Mouse (Mus musculus) liver, embryonic 16.5 days (tissue): ENCODE results near the gene Lama1. TPM values are rescaled to one million over a fixed set of nuclear protein-coding genes. Genes with fewer than 3 reads are reported as not detected.
"Not testable (repeated sequence)": the region's sequence is repeated elsewhere in the genome, so short reads cannot be mapped to it uniquely, and the experiment has no call there.

Source experiments
- ATAC-seq: fragments of 200-750 bp; cut with Nextera tagmentation; 2 replicates; pipeline ENCODE4 v1.8.0; 2017; ENCODE audit warnings: low read depth, mild to moderate bottlenecking, moderate number of reproducible peaks, moderate library complexity
- H3K27ac ChIP-seq: fragments of 300-500 bp; sonication (generic); 2 replicates; pipeline ENCODE4 v1.5.1; 2014; ENCODE audit warnings: mild to moderate bottlenecking, low read length
- H3K27me3 ChIP-seq: fragments of 300-500 bp; sonication (generic); 2 replicates; pipeline ENCODE4 v1.6.1; 2014; ENCODE audit warnings: low read depth, low read length, mixed read lengths; ENCODE audit not compliant: control insufficient read depth, insufficient read depth
- H3K36me3 ChIP-seq: fragments of 300-500 bp; sonication (generic); 2 replicates; pipeline ENCODE4 v1.6.1; 2014; ENCODE audit warnings: mild to moderate bottlenecking; ENCODE audit not compliant: control insufficient read depth, insufficient read depth
- H3K4me1 ChIP-seq: fragments of 300-500 bp; sonication (generic); 2 replicates; pipeline ENCODE4 v1.6.1; 2014; ENCODE audit warnings: low read depth, low read length, mixed read lengths; ENCODE audit not compliant: control insufficient read depth
- H3K4me2 ChIP-seq: fragments of 300-500 bp; sonication (generic); 2 replicates; pipeline ENCODE4 v1.6.1; 2014; ENCODE audit warnings: low read depth, low read length, mixed read lengths
- H3K4me3 ChIP-seq: fragments of 300-500 bp; sonication (generic); 2 replicates; pipeline ENCODE4 v1.5.1; 2014; ENCODE audit warnings: low read depth, mild to moderate bottlenecking, low read length
- H3K9ac ChIP-seq: fragments of 300-500 bp; sonication (generic); 2 replicates; pipeline ENCODE4 v1.6.1; 2014; ENCODE audit warnings: low read depth, low read length
- H3K9me3 ChIP-seq: fragments of 300-500 bp; sonication (generic); replicated peaks from 2 replicates; pipeline ENCODE4 v1.6.1; 2016; ENCODE audit warnings: low read length; ENCODE audit not compliant: control insufficient read depth
- WGBS: fragments of 180-500 bp; shearing (Covaris S2); extraction: QIAGEN DNeasy Blood & Tissue Kit; methylation state at CpG from one replicate; pipeline ENCODE4 v1.1.7; 2014; ENCODE audit not compliant: insufficient replicate concordance; 5-methylcytosine and 5-hydroxymethylcytosine counted together
- polyA plus RNA-seq: library from polyadenylated mRNA; unstranded; fragments of >200 nt; fragmentation: Nextera tagmentation; extraction: Ambion mirVana; gene quantifications from 2 replicates; pipeline ENCODE4 v1.2.1, GENCODE M21; 2015

The Lama1 gene
- polyA plus RNA-seq, 1 experiment from 2014 or later: 2.0 TPM

DNA sequence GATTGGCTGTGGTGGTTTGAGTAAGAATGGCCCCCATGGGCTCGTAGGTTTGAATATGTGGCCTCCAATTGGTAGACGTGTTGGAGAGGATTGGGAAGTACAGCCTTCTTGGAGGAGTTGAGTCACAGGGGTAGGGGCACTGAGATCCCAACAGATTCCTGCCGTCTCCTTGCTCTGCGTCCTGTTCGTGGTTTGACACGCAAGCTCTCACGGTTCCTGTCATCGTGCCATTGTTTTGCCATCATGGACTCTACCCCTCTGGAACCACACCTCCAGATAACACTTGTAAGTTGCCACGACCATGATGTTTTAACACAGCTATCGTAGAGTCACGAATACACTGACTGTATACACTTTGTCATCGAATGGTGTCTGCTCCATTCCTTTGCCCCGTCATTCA is 141.9 kb downstream of the Lama1 start:
- Histone ChIP-seq H3K9me3 (no peaks in the 10 kb centered on the region), H3K4me2 (no peak overlapping the region), H3K27me3 (no peaks in the 10 kb centered on the region), H3K27ac (no peak overlapping the region), H3K4me3 (no peak overlapping the region), H3K36me3 (no peaks in the 10 kb centered on the region), H3K4me1 (no peaks in the 10 kb centered on the region), H3K9ac (no peak overlapping the region)
- WGBS: 63% methylated on average over 13 of the region's 13 CpGs
- ATAC-seq: no peak

- not testable (repeated sequence) for H3K27ac ChIP-seq, H3K4me1 ChIP-seq, H3K9me3 ChIP-seq, H3K36me3 ChIP-seq, H3K9ac ChIP-seq, H3K27me3 ChIP-seq, H3K4me3 ChIP-seq, ATAC-seq, H3K4me2 ChIP-seq
- WGBS: 82% methylated on average over 2 of the region's 2 CpGs
These were observed 144.4 kb downstream of the Lama1 start for GRCm38 (mm10) chr17:67841494-67841893.

- no peaks in the 10 kb centered on the region for H3K4me1 ChIP-seq
- no peak overlapping the region for H3K4me2 ChIP-seq
- no peak for ATAC-seq
- no peaks in the 10 kb centered on the region for H3K36me3 ChIP-seq
- 78% methylated on average over 10 of the region's 10 CpGs for WGBS
- no peak overlapping the region for H3K27ac ChIP-seq
- no peaks in the 10 kb centered on the region for H3K27me3 ChIP-seq
- H3K9me3 ChIP-seq: no peaks in the 10 kb centered on the region
- no peak overlapping the region for H3K9ac ChIP-seq
- no peak overlapping the region for H3K4me3 ChIP-seq
These were observed 164.1 kb downstream of the Lama1 start for GRCm38 (mm10) chr17:67861080-67861630.

DNA sequence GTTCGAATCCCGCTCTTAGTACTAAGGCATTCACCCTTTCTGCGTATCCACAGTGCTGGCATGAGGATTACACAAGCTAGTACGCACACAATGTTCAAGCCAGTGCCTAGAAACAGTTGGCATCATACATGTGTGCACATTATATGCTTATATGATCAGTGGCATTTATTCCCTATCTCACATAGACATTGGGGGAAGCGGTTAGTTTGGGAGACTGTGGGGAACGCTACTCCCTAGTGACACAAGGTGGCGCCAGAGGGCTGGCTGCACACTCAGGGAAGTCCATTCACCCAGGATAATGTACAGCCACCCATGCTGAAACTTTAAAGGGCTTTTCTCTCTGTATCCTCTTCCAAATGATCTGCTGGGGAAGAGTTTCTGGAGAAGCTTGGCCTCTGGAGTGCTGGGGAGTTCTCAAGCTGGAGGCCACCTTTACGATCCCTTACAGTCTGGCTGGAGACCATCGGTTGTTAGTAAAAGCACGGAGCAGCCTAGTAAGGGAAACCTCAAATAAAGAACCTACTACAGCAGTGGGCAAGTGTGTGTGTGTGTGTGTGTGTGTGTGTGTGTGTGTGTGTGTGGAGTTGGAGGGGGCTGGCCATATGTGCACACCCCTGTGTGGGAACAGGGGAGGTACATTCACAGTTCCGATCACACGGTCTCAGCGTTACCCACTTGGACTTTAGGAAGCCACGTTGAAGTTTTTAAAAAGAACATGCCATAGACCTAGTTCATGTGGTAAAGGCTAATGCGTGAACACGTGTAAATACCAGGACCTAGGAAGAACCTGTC is 164.9 kb downstream of the Lama1 start:
- Histone ChIP-seq H3K9ac (no peak overlapping the region), H3K9me3 (no peaks in the 10 kb centered on the region), H3K36me3 (no peaks in the 10 kb centered on the region), H3K4me3 (no peak overlapping the region), H3K4me2 (no peak overlapping the region), H3K27ac (no peak overlapping the region), H3K4me1 (no peaks in the 10 kb centered on the region), H3K27me3 (no peaks in the 10 kb centered on the region)
- no peak for ATAC-seq
- WGBS: 74% methylated on average over 16 of the region's 16 CpGs

DNA sequence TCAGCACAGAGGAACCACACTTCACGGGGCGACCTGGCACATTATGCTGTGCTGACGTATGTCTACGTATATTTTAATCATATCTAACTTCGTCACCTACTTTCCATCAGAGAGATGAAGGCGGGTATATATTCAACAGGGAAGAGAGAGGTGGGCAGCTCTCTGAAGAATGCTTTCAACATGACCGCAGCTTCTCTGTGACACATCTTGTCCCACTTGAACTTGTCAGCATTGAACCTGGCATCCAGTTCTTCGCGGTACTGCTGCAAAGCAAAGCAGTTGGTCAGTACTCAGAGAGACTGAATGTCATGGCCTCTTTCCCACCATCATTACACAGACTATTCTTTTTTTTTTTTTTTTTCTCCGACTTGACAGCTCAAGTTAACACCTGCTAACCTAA is 167.3 kb downstream of the Lama1 start:
- no peak for ATAC-seq
- no peaks in the 10 kb centered on the region for H3K36me3 ChIP-seq
- H3K27ac ChIP-seq: no peak overlapping the region
- H3K9me3 ChIP-seq: no peaks in the 10 kb centered on the region
- H3K4me3 ChIP-seq: no peak overlapping the region
- no peaks in the 10 kb centered on the region for H3K4me1 ChIP-seq
- H3K9ac ChIP-seq: no peak overlapping the region
- 72% methylated on average over 10 of the region's 10 CpGs for WGBS
- no peaks in the 10 kb centered on the region for H3K27me3 ChIP-seq
- H3K4me2 ChIP-seq: no peak overlapping the region

GRCm38 (mm10) chr17:67864912-67865311 is 167.9 kb downstream of the Lama1 start:
- H3K9me3 ChIP-seq: no peaks in the 10 kb centered on the region
- no peak overlapping the region for H3K27ac ChIP-seq
- no peaks in the 10 kb centered on the region for H3K36me3 ChIP-seq
- no peak overlapping the region for H3K9ac ChIP-seq
- WGBS: 63% methylated on average over 3 of the region's 3 CpGs
- H3K4me3 ChIP-seq: no peak overlapping the region
- no peak overlapping the region for H3K4me2 ChIP-seq
- no peak for ATAC-seq
- no peaks in the 10 kb centered on the region for H3K27me3 ChIP-seq
- H3K4me1 ChIP-seq: no peaks in the 10 kb centered on the region

- 59% methylated on average over 9 of the region's 9 CpGs for WGBS
- H3K9me3 ChIP-seq: no peaks in the 10 kb centered on the region
- ATAC-seq: no peak
- H3K27me3 ChIP-seq: no peaks in the 10 kb centered on the region
- no peak overlapping the region for H3K27ac ChIP-seq
- H3K4me1 ChIP-seq: no peaks in the 10 kb centered on the region
- no peaks in the 10 kb centered on the region for H3K36me3 ChIP-seq
- H3K9ac ChIP-seq: no peak overlapping the region
- no peak overlapping the region for H3K4me3 ChIP-seq
- H3K4me2 ChIP-seq: no peak overlapping the region
These were observed 169.0 kb downstream of the Lama1 start for GRCm38 (mm10) chr17:67866026-67866425.

DNA sequence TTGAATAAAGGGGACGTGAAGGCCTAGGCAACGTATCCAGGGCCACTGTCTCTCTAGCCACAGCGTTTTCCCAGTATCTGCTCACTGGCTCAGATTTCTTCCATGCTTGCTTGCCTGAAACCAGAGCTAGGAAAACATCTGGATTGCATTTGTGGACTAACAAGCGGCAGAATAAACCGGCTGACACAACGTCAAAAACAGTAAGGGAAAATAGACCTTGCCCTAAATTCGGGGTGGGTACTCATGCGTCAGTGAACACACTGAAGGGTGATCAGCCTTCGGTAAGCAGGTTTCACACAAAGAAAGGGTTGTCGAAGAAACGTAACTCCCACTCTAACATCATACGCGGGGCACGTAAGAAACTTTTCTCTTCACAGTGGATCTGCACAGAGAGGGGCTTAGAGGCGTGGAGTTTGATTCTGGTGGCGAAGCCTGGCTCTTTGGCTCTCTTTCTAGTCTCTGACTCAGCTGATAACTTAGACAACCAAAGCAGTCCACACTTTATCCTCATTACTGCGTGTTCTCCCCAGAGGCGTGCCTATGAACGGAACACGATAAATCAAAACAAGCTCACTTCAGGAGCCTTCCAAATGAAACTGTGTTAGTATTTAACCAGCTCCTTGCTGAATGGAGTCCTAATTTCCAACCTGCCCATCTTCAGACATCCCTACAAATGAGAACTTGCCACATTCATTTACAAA is 169.6 kb downstream of the Lama1 start:
- Histone ChIP-seq H3K9ac (no peak overlapping the region), H3K4me1 (no peaks in the 10 kb centered on the region), H3K4me3 (no peak overlapping the region), H3K27me3 (no peaks in the 10 kb centered on the region), H3K36me3 (no peaks in the 10 kb centered on the region), H3K4me2 (no peak overlapping the region), H3K9me3 (no peaks in the 10 kb centered on the region), H3K27ac (no peak overlapping the region)
- WGBS: 76% methylated on average over 20 of the region's 20 CpGs
- ATAC-seq: no peak
